Mouse (Mus musculus): ENCODE data around the gene Slc4a5.

- TF ChIP-seq CTCF (IDR thresholded peaks at IDR 0.05) (no peak), EP300 (IDR thresholded peaks at IDR 0.05) (no peak)
Measured at GRCm38 (mm10) chr6:83233306-83233705, 13.7 kb downstream of the Slc4a5 start.
